Mouse (Mus musculus): ENCODE data around the gene Slamf9. TPM values are rescaled to one million over a fixed set of nuclear protein-coding genes. Genes with fewer than 3 reads are reported as not detected.

The Slamf9 gene
- total and polyA plus RNA-seq, 3 experiments, result 0.38 TPM; not detected in 2

GRCm38 (mm10) chr1:172484671-172485070 is 9.5 kb downstream of the Slamf9 start:
- peaks cover 0 to 3% of the 10 kb centered on the region in 2 experiments; a peak in 1 of 4 replicates for H3K4me1 ChIP-seq (ENCODE audit: control insufficient read depth in 1 of 2, insufficient read depth in 2 of 2, low read length in 2 of 2)

GRCm38 (mm10) chr1:172485821-172486220 is 10.7 kb downstream of the Slamf9 start:
- Histone ChIP-seq H3K4me3 (ENCODE audit: control insufficient read depth in 1 of 2, insufficient read depth in 1 of 2, low read depth in 2 of 2, low read length in 2 of 2) (no peak overlapping the region), H3K79me2 (ENCODE audit: control insufficient read depth, insufficient read depth, low read length, poor library complexity) (no peaks in the 10 kb centered on the region), H3K9me3 (replicated peaks; ENCODE audit: insufficient read depth, low read length) (no peaks in the 10 kb centered on the region), H3K36me3 (ENCODE audit: control insufficient read depth in 1 of 2, insufficient read depth in 2 of 2, low read length in 2 of 2) (no peaks in the 10 kb centered on the region), H3K4me1 (ENCODE audit: control insufficient read depth in 1 of 2, insufficient read depth in 2 of 2, low read length in 2 of 2) (peaks cover 0 to 3% of the 10 kb centered on the region in 2 experiments; a peak in 1 of 4 replicates), H3K27ac (ENCODE audit: control insufficient read depth, low read depth, low read length) (no peak overlapping the region), H3K27me3 (ENCODE audit: control insufficient read depth in 1 of 2, insufficient read depth in 2 of 2, low read length in 2 of 2) (peaks cover 4 to 12% of the 10 kb centered on the region in 2 experiments; a peak in 3 of 4 replicates), H3K9ac (ENCODE audit: control insufficient read depth, low read depth, low read length, poor library complexity, severe bottlenecking) (no peak overlapping the region)
- no peak for DNase-seq (ENCODE audit: low read depth, low spot score)
- TF ChIP-seq SMC3 (IDR thresholded peaks at IDR 0.05; ENCODE audit: low read depth, low read length) (no peak), HCFC1 (IDR thresholded peaks at IDR 0.05; ENCODE audit: low read depth, low read length) (no peak), E2F4 (IDR thresholded peaks at IDR 0.05; ENCODE audit: borderline replicate concordance, low read depth, low read length) (no peak), CHD2 (IDR thresholded peaks at IDR 0.05; ENCODE audit: low read length) (no peak), GABPA (IDR thresholded peaks at IDR 0.05; ENCODE audit: low read depth, low read length) (no peak), MAFK (IDR thresholded peaks at IDR 0.05; ENCODE audit: borderline replicate concordance, low read depth, low read length) (no peak), ETS1 (IDR thresholded peaks at IDR 0.05; ENCODE audit: low read depth, low read length) (no peak), TCF12 (IDR thresholded peaks at IDR 0.05; ENCODE audit: low read depth, low read length) (no peak)

More at GRCm38 (mm10) chr1:172484671-172485070, 9.5 kb downstream of the Slamf9 start:
- Histone ChIP-seq H3K79me2 (ENCODE audit: control insufficient read depth, insufficient read depth, low read length, poor library complexity) (no peaks in the 10 kb centered on the region), H3K4me3 (ENCODE audit: control insufficient read depth in 1 of 2, insufficient read depth in 1 of 2, low read depth in 2 of 2, low read length in 2 of 2) (no peak overlapping the region), H3K9me3 (replicated peaks; ENCODE audit: insufficient read depth, low read length) (no peaks in the 10 kb centered on the region), H3K27ac (ENCODE audit: control insufficient read depth, low read depth, low read length) (no peak overlapping the region), H3K9ac (ENCODE audit: control insufficient read depth, low read depth, low read length, poor library complexity, severe bottlenecking) (no peak overlapping the region), H3K27me3 (ENCODE audit: control insufficient read depth in 1 of 2, insufficient read depth in 2 of 2, low read length in 2 of 2) (peaks cover 4 to 12% of the 10 kb centered on the region in 2 experiments; a peak in 3 of 4 replicates), H3K36me3 (ENCODE audit: control insufficient read depth in 1 of 2, insufficient read depth in 2 of 2, low read length in 2 of 2) (no peaks in the 10 kb centered on the region)
- no peak for TF ChIP-seq MYB (IDR thresholded peaks at IDR 0.05; ENCODE audit: low read depth, low read length)
- no peak for TF ChIP-seq MAX (IDR thresholded peaks at IDR 0.05; ENCODE audit: low read length)
- no peak for TF ChIP-seq GABPA (IDR thresholded peaks at IDR 0.05; ENCODE audit: low read depth, low read length)
- TF ChIP-seq RCOR1 (IDR thresholded peaks at IDR 0.05; ENCODE audit: low read depth, low read length), result no peak
- no peak for TF ChIP-seq CTCF (IDR thresholded peaks at IDR 0.05 in 2 of 3, conservative IDR thresholded peaks at IDR 0.05 in 1 of 3; ENCODE audit: control insufficient read depth in 1 of 3, insufficient read depth in 1 of 3, low read depth in 2 of 3, low read length in 3 of 3, poor library complexity in 1 of 3, severe bottlenecking in 1 of 3)
- TF ChIP-seq HCFC1 (IDR thresholded peaks at IDR 0.05; ENCODE audit: low read depth, low read length), result no peak
- TF ChIP-seq POLR2AphosphoS2 (IDR thresholded peaks at IDR 0.05; ENCODE audit: low read length), result no peak
- TF ChIP-seq GATA1 (IDR thresholded peaks at IDR 0.05; ENCODE audit: low read depth, low read length), result no peak
- no peak for TF ChIP-seq EP300 (IDR thresholded peaks at IDR 0.05; ENCODE audit: low read depth in 1 of 2, low read length in 2 of 2)
- TF ChIP-seq ELF1 (IDR thresholded peaks at IDR 0.05; ENCODE audit: low read depth, low read length), result no peak
- no peak for TF ChIP-seq MYC (IDR thresholded peaks at IDR 0.05; ENCODE audit: low read depth, low read length)
- TF ChIP-seq RAD21 (IDR thresholded peaks at IDR 0.05; ENCODE audit: low read depth, low read length), result no peak
- TF ChIP-seq KAT2A (conservative IDR thresholded peaks at IDR 0.05; ENCODE audit: low read depth, low read length), result no peak
- TF ChIP-seq CHD1 (IDR thresholded peaks at IDR 0.05; ENCODE audit: low read depth, low read length), result no peak
- DNase-seq (ENCODE audit: low read depth, low spot score), result no peak

Data from MEL (cell line).